Mouse (Mus musculus) gastrocnemius, adult 18-20 months (tissue): ENCODE results near the gene Zfp84. TPM values are rescaled to one million over a fixed set of nuclear protein-coding genes. Genes with fewer than 3 reads are reported as not detected.
A peak's percentile ranks its signal among the peaks of the same experiment; 100 is the strongest.

Experiments
- DNase-seq: peaks from one replicate; pipeline ENCODE4 v3.0.0; 2021; ENCODE audit warnings: low spot score
- microRNA-seq: library from miRNA; unstranded; fragments of <30 nt; microRNA quantifications from one replicate; pipeline ENCODE4 v1.2.0, GENCODE M21; 2021
- total RNA-seq, 2 experiments: library from RNA; stranded (reverse); gene quantifications; 2 replicates each; pipeline ENCODE4 v1.2.3; 2021

Gene Zfp84
- total RNA-seq, 2 experiments from 2014 or later, result 5.9 to 7.0 TPM

- peak; percentile 92 for DNase-seq
Measured at GRCm38 (mm10) chr7:29815910-29816429, 47.6 kb downstream of the Zfp84 start, which contains the start of gene Zfp790. Zfp790 (plus strand) TSS chr7:29816114.

- DNase-seq, result peak; percentile 83
Measured at GRCm38 (mm10) chr7:29818619-29819254, 50.4 kb downstream of the Zfp84 start.

DNA sequence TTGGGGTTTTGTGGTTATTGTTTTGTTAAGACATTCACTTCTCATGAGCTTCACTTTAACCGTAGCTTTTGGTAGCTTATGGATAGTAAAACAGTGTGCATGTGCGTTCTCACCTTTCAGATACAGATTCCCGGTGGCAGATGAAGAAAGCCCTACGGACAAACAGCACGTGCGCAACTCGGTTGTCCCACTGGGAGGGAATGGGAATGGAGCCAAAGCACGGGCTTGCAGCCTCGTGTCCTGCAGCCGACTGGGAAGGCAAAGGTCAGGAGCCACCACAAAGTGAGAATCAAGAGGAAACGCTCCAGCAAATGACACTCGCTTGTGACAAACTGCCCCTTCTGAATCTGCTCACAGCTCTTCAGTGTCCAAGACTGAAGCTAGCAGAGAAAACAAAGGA is 59.6 kb downstream of the Zfp84 start:
- DNase-seq, result no peak

Small RNAs within 50 kb of the gene (microRNA-seq; reads per million reads assigned to microRNA genes)
- gene Mir1964, result 6.1 reads per million, percentile 14 among the genes with 10 or more reads in this experiment

Other genes with a start within 250 kb of the Zfp84 start
- gene Sipa1l3, start 249.9 kb upstream of the Zfp84 start, total RNA-seq, result 1 to 10 TPM; 6.6 to 7.1 TPM
- not detected for gene Catsperg2, start 41.5 kb upstream of the Zfp84 start, total RNA-seq
- gene Zfp30, start 15.4 kb downstream of the Zfp84 start, total RNA-seq, result 1 to 10 TPM; 1.9 to 2.1 TPM
- gene Zfp790, start 47.6 kb downstream of the Zfp84 start, total RNA-seq, result 1 to 10 TPM; 7.7 to 8.2 TPM
- 1 to 10 TPM; 2.3 TPM for gene Zfp940, start 85.1 kb downstream of the Zfp84 start, total RNA-seq
- gene Zfp420, start 91.4 kb downstream of the Zfp84 start, total RNA-seq, result 1 to 10 TPM; 2.9 to 3.7 TPM
- gene Zfp27, start 138.0 kb downstream of the Zfp84 start, total RNA-seq, result 1 to 10 TPM; 7.9 to 8.1 TPM
- gene Zfp383, start 139.7 kb downstream of the Zfp84 start, total RNA-seq, result 1 to 10 TPM; 4.2 to 4.6 TPM
- gene Zfp74, start 185.5 kb downstream of the Zfp84 start, total RNA-seq, result 1 to 10 TPM; 5.4 to 6.4 TPM
- 10 to 100 TPM; 11.0 to 16.9 TPM for gene Zfp568, start 215.4 kb downstream of the Zfp84 start, total RNA-seq